Mouse (Mus musculus): ENCODE data around the gene Ptpdc1.

DNA sequence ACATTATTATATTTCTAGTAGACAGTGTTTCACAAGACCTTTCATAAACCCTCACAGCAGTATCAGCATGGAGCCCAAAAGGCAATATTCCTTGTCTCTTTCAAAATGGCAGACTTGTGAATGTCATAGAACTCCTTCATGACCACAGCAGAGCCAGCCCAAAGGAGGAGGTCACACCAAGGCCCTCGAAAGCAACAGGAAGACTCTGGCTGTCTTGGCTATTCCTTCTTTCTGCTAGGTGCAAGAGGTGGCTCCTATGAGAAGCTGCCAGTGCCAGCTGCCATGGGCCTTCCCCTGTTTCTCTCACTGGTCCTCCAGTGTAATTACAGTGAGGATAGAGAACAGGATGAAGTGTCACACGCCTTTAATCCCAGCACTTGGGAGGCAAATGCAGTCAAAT, 96.4 kb downstream of the Ptpdc1 start:
- TF ChIP-seq CTCF (IDR thresholded peaks at IDR 0.05) (no peak), EP300 (IDR thresholded peaks at IDR 0.05; ENCODE audit: insufficient read depth, low read depth, low read length) (no peak), POLR2A (IDR thresholded peaks at IDR 0.05; ENCODE audit: insufficient read depth, low read depth, low read length) (no peak)

Data from heart, adult 2 months (tissue).